In genomic region chr4:15199568-15200335, GRCm38 (mm10) we compare ENCODE assay signal across 21 mouse cellular contexts.
DNase-seq lines count a peak whose midpoint lies in the region; ATAC-seq and TF ChIP-seq lines count a peak whose summit lies in the region.
"Had no signal": no experiment of that assay in that cellular context is flagged by ENCODE, and none has a peak within 500 bp of the region (broad histone marks: within the 10 kb centered on the region; RNA-seq: fewer than 3 reads in every experiment).

No protein-coding gene starts in this region.

- H3K4me2 ChIP-seq in heart, embryonic 11.5 days: no peak overlapping the region
- no peak overlapping the region for H3K4me2 ChIP-seq in lung, embryonic 15.5 days
- H3K4me2 ChIP-seq: liver, embryonic 13.5 days; midbrain, embryonic 15.5 days; stomach, embryonic 15.5 days had no signal

- H3K9ac ChIP-seq in heart, embryonic 11.5 days (ENCODE audit: low read depth, low read length): no peak overlapping the region
- no peak overlapping the region for H3K9ac ChIP-seq in lung, embryonic 15.5 days
- H3K9ac ChIP-seq: forebrain, postnatal 0 days; liver, embryonic 13.5 days; midbrain, embryonic 15.5 days; stomach, embryonic 15.5 days had no signal

- H3K27me3 ChIP-seq in heart, embryonic 11.5 days (ENCODE audit: control insufficient read depth, insufficient read depth, low read length): no peaks in the 10 kb centered on the region
- H3K27me3 ChIP-seq in lung, embryonic 15.5 days: no peaks in the 10 kb centered on the region
- H3K27me3 ChIP-seq: liver, embryonic 13.5 days; midbrain, embryonic 15.5 days; stomach, embryonic 15.5 days had no signal

- 70% methylated on average over 6 of the region's 6 CpGs for WGBS in heart, embryonic 11.5 days (ENCODE audit: insufficient replicate concordance)
- 42% methylated on average over 6 of the region's 6 CpGs for WGBS in lung, embryonic 15.5 days

- no peaks in the 10 kb centered on the region for H3K9me3 ChIP-seq in heart, embryonic 11.5 days (replicated peaks; ENCODE audit: control insufficient read depth, low read length)
- H3K9me3 ChIP-seq in lung, embryonic 15.5 days: no peaks in the 10 kb centered on the region
- H3K9me3 ChIP-seq: liver, embryonic 13.5 days; midbrain, embryonic 15.5 days; stomach, embryonic 15.5 days had no signal

- no peaks in the 10 kb centered on the region for H3K36me3 ChIP-seq in heart, embryonic 11.5 days (ENCODE audit: control insufficient read depth, insufficient read depth, low read length)
- H3K36me3 ChIP-seq in lung, embryonic 15.5 days: no peaks in the 10 kb centered on the region
- H3K36me3 ChIP-seq: liver, embryonic 13.5 days; midbrain, embryonic 15.5 days; stomach, embryonic 15.5 days had no signal

- no peak overlapping the region for H3K4me3 ChIP-seq in heart, embryonic 11.5 days (ENCODE audit: low read depth, low read length)
- no peak overlapping the region for H3K4me3 ChIP-seq in lung, embryonic 15.5 days
- H3K4me3 ChIP-seq in embryonic fibroblast, embryonic 13.5 days (ENCODE audit: insufficient read depth, low read length): no peak overlapping the region
- H3K4me3 ChIP-seq: erythroblast, embryonic 14.5 days; gastrocnemius, adult 2 months; liver, embryonic 13.5 days; midbrain, embryonic 15.5 days; stomach, embryonic 15.5 days had no signal

- peak; percentile 45 for DNase-seq in heart, adult 18-20 months
- DNase-seq in lung, postnatal 4 days: no peak
- DNase-seq in heart, postnatal 10 days: peak; percentile 42 to 43
- DNase-seq in gastrocnemius, postnatal 36 days: no peak
- no peak for DNase-seq in urinary bladder, adult 2 months (ENCODE audit: low spot score)
- DNase-seq: adrenal gland, adult 8-10 months; B cell, adult 2 months; cerebellum, adult 8-10 months; forebrain, postnatal 0 days; gastrocnemius, adult 2 months; kidney, postnatal 10 days; liver, embryonic 13.5 days; spleen, adult 18-20 months; thymus, postnatal 4 days had no signal

- no peak overlapping the region for H3K27ac ChIP-seq in heart, embryonic 11.5 days (ENCODE audit: low read depth, low read length)
- H3K27ac ChIP-seq in lung, embryonic 15.5 days: peak overlapping the region; percentile 70
- H3K27ac ChIP-seq in embryonic fibroblast, embryonic 13.5 days (ENCODE audit: insufficient read depth, low read length): peak overlapping the region; percentile 99
- H3K27ac ChIP-seq: gastrocnemius, adult 2 months; liver, embryonic 13.5 days; midbrain, embryonic 15.5 days; stomach, embryonic 15.5 days had no signal

- ATAC-seq in heart, embryonic 11.5 days (replicated peaks; ENCODE audit: insufficient number of reproducible peaks, low FRiP score, low TSS enrichment): no peak
- peak; percentile 79; the same call in 1 of the 2 replicates for ATAC-seq in lung, embryonic 15.5 days (ENCODE audit: borderline replicate concordance, extremely low read depth, low FRiP score, low TSS enrichment)
- ATAC-seq: forebrain, postnatal 0 days; inflammation-experienced regulatory T-cells, adult 6 months; midbrain, embryonic 15.5 days had no signal

- H3K4me1 ChIP-seq in heart, embryonic 11.5 days (ENCODE audit: control insufficient read depth, insufficient read depth, low read length): no peaks in the 10 kb centered on the region
- peaks cover 7% of the 10 kb centered on the region; the same call in 1 of the 2 replicates for H3K4me1 ChIP-seq in lung, embryonic 15.5 days
- peaks cover 12% of the 10 kb centered on the region for H3K4me1 ChIP-seq in embryonic fibroblast, embryonic 13.5 days (ENCODE audit: control insufficient read depth, insufficient read depth, low read length)
- H3K4me1 ChIP-seq: liver, embryonic 13.5 days; midbrain, embryonic 15.5 days; stomach, embryonic 15.5 days had no signal

- intact Hi-C loops in heart, postnatal 10 days (cut with DNase I): no loop called here
- intact Hi-C loops in gastrocnemius, postnatal 36 days (cut with DNase I): no loop called here

- no peak for TF ChIP-seq POLR2A in embryonic fibroblast, embryonic 13.5 days (IDR thresholded peaks at IDR 0.05; ENCODE audit: low read depth, low read length)

- no peak for TF ChIP-seq CTCF in embryonic fibroblast, embryonic 13.5 days (IDR thresholded peaks at IDR 0.05; ENCODE audit: borderline replicate concordance, insufficient read depth, low read length)

Comparison
In these comparisons a context has a peak if more than half of its experiments do, and no peak if none do; other contexts are left out.
1. DNase-seq: peak in heart, adult 18-20 months (2 of 2) and heart, postnatal 10 days (2 of 2); none in lung, postnatal 4 days (0 of 2), gastrocnemius, postnatal 36 days (0 of 2) and urinary bladder, adult 2 months (single experiment).